Mouse (Mus musculus): ENCODE measurements around the gene Rin2. TPM values are rescaled to one million over a fixed set of nuclear protein-coding genes. Genes with fewer than 3 reads are reported as not detected.

Gene Rin2
- total and polyA plus RNA-seq, 2 experiments, result 3.4 to 10.9 TPM

DNA sequence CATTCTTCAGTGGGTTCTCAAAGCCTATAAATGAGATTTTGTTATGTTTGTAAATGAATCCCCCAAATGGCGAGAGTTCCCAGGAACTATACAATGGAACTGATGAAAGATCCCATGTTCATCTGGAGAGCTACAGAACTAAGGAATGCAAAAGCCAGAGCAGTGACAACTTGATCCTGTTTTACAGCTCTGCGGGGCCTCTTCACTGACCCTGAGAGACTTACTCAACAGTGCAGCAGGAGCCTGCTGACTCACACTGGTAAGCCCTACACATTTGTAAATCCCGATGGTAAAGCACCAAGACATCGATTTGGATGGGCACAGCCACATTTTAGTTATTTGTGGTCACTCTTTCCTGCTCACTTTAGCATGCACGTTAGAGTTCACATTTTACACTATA, 62.2 kb downstream of the Rin2 start:
- Histone ChIP-seq H3K36me3 (ENCODE audit: control insufficient read depth, insufficient read depth, low read length) (no peaks in the 10 kb centered on the region; the same call in none of the 2 replicates), H3K9ac (ENCODE audit: low read depth, low read length) (no peak overlapping the region), H3K27ac (replicated peaks; ENCODE audit: insufficient read depth, low read depth, low read length) (no peak overlapping the region), H3K4me3 (ENCODE audit: insufficient read depth, low read depth, low read length) (no peak overlapping the region), H3K79me2 (ENCODE audit: control insufficient read depth, insufficient read depth, low read length) (no peaks in the 10 kb centered on the region; the same call in 1 of the 2 replicates), H3K27me3 (ENCODE audit: control insufficient read depth, insufficient read depth, low read length) (no peaks in the 10 kb centered on the region), H3K4me1 (ENCODE audit: control insufficient read depth, insufficient read depth, low read length) (peaks cover 6% of the 10 kb centered on the region)
- DNase-seq (ENCODE audit: extremely low read depth, low read depth, low spot score), result no peak
- TF ChIP-seq POLR2A (IDR thresholded peaks at IDR 0.05; ENCODE audit: extremely low read depth, insufficient read depth, low read length) (no peak), CTCF (IDR thresholded peaks at IDR 0.05; ENCODE audit: low read depth, low read length) (no peak)
- 81% methylated on average over 5 of the region's 5 CpGs for WGBS

DNA sequence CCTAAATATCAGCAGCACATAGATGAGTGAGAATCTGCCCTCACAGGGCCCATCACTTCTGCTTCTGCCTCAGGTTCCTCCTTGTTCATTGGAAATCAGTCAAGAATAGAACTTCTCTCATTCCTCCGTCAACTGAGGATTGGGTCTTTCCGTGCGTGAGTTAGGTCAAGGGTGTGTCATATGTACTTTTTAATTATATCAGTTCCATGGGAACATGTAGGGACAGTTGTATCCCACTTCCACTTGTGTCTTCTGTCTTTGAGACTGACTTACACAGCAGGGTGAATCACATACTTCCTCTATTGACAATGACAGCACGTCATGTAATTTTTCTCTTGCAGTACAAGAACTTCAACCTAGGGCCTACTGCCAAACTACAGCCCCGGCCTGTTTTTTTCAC, 65.7 kb downstream of the Rin2 start:
- Histone ChIP-seq H3K4me1 (ENCODE audit: control insufficient read depth, insufficient read depth, low read length) (no peaks in the 10 kb centered on the region), H3K36me3 (ENCODE audit: control insufficient read depth, insufficient read depth, low read length) (no peaks in the 10 kb centered on the region; the same call in none of the 2 replicates), H3K27ac (replicated peaks; ENCODE audit: insufficient read depth, low read depth, low read length) (no peak overlapping the region), H3K79me2 (ENCODE audit: control insufficient read depth, insufficient read depth, low read length) (no peaks in the 10 kb centered on the region; the same call in 1 of the 2 replicates), H3K27me3 (ENCODE audit: control insufficient read depth, insufficient read depth, low read length) (no peaks in the 10 kb centered on the region), H3K9ac (ENCODE audit: low read depth, low read length) (no peak overlapping the region), H3K4me3 (ENCODE audit: insufficient read depth, low read depth, low read length) (no peak overlapping the region)
- WGBS, result 70% methylated on average over 5 of the region's 5 CpGs
- DNase-seq (ENCODE audit: extremely low read depth, low read depth, low spot score), result peak; percentile 37
- TF ChIP-seq CTCF (IDR thresholded peaks at IDR 0.05; ENCODE audit: low read depth, low read length) (no peak), POLR2A (IDR thresholded peaks at IDR 0.05; ENCODE audit: extremely low read depth, insufficient read depth, low read length) (no peak)

DNA sequence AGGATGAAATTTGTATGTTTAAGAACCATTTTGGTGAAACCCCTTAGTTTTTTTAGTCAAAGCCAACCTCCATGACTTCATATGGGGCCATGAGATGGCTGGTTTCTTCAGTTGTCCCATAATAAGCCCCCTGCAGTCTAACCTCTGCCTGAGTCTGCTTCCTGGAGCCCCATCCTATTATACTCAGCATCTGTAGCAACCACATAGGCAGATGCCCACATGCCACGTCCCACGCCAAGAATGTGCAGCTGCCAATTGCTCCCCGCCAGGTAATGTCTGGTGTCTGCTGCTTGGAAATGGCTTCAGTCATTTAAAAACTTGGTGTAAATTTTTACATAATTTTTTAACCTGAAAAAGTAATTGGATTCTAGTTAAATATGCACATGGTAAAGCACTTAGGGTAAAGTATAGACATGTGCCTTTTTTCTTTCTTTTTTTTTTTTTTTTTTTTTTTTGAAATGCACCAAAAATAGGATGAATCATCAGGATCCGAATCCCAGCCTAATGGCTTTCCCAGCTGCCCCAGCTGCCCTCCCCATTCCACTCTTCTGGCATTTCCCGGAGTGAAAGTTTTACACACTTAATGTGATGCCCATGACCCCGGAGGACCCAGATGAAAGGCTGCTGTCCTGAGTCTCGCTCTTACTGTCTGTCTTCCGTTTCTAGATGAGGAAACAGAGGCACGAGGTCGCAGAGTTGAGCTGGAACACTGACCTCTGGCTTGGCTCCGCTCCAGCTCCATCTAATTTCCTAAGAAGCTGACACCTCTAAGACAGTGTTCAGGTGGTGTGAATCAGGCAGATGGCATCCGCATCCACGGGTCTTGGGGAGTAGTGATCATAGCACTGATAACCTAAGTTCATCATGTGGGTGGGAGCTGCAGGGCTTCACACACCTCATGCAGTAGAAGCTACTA, 68.0 kb downstream of the Rin2 start:
- no peak for DNase-seq (ENCODE audit: extremely low read depth, low read depth, low spot score)
- 85% methylated on average over 13 of the region's 13 CpGs for WGBS
- H3K27ac ChIP-seq (replicated peaks; ENCODE audit: insufficient read depth, low read depth, low read length), result no peak overlapping the region
- peaks cover 4% of the 10 kb centered on the region; the same call in 1 of the 2 replicates for H3K4me1 ChIP-seq (ENCODE audit: control insufficient read depth, insufficient read depth, low read length)
- TF ChIP-seq POLR2A (IDR thresholded peaks at IDR 0.05; ENCODE audit: extremely low read depth, insufficient read depth, low read length) (no peak), CTCF (IDR thresholded peaks at IDR 0.05; ENCODE audit: low read depth, low read length) (no peak)
- H3K4me3 ChIP-seq (ENCODE audit: insufficient read depth, low read depth, low read length), result no peak overlapping the region
- H3K9ac ChIP-seq (ENCODE audit: low read depth, low read length), result no peak overlapping the region
- no peaks in the 10 kb centered on the region; the same call in 1 of the 2 replicates for H3K79me2 ChIP-seq (ENCODE audit: control insufficient read depth, insufficient read depth, low read length)
- H3K27me3 ChIP-seq (ENCODE audit: control insufficient read depth, insufficient read depth, low read length), result no peaks in the 10 kb centered on the region
- no peaks in the 10 kb centered on the region; the same call in none of the 2 replicates for H3K36me3 ChIP-seq (ENCODE audit: control insufficient read depth, insufficient read depth, low read length)

- no peak for TF ChIP-seq CTCF (IDR thresholded peaks at IDR 0.05; ENCODE audit: low read depth, low read length)
- no peak for TF ChIP-seq POLR2A (IDR thresholded peaks at IDR 0.05; ENCODE audit: extremely low read depth, insufficient read depth, low read length)
- Histone ChIP-seq H3K9ac (ENCODE audit: low read depth, low read length) (no peak overlapping the region), H3K27ac (replicated peaks; ENCODE audit: insufficient read depth, low read depth, low read length) (no peak overlapping the region), H3K79me2 (ENCODE audit: control insufficient read depth, insufficient read depth, low read length) (no peaks in the 10 kb centered on the region), H3K4me3 (ENCODE audit: insufficient read depth, low read depth, low read length) (no peak overlapping the region), H3K4me1 (ENCODE audit: control insufficient read depth, insufficient read depth, low read length) (peaks cover 4% of the 10 kb centered on the region; the same call in 1 of the 2 replicates), H3K27me3 (ENCODE audit: control insufficient read depth, insufficient read depth, low read length) (no peaks in the 10 kb centered on the region), H3K36me3 (ENCODE audit: control insufficient read depth, insufficient read depth, low read length) (peaks cover 1% of the 10 kb centered on the region)
- WGBS, result 87% methylated on average over 1 of the region's 1 CpGs
- DNase-seq (ENCODE audit: extremely low read depth, low read depth, low spot score), result no peak
These were observed 71.4 kb downstream of the Rin2 start for GRCm38 (mm10) chr2:145746406-145746805.

DNA sequence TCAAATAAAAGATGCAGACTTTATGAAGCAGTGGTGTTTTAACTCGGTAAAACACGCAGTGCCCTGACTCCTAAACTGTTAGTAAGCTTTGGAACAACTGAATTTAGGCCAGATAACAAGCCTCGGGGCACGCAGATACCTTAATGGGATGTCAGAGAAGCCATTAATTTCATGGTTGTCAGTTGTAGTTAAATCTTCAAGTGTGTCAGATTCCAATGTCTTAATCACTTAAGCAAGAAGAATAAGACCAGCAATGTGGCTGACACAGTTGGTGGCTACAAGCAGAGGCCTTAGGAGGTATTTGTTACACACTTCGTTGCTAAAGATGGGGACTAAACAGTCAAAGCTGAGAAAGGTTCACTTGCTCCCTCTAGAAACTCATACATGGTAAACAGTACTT, 74.6 kb downstream of the Rin2 start:
- TF ChIP-seq CTCF (IDR thresholded peaks at IDR 0.05; ENCODE audit: low read depth, low read length) (no peak), POLR2A (IDR thresholded peaks at IDR 0.05; ENCODE audit: extremely low read depth, insufficient read depth, low read length) (no peak)
- Histone ChIP-seq H3K27ac (replicated peaks; ENCODE audit: insufficient read depth, low read depth, low read length) (no peak overlapping the region), H3K9ac (ENCODE audit: low read depth, low read length) (no peak overlapping the region), H3K79me2 (ENCODE audit: control insufficient read depth, insufficient read depth, low read length) (no peaks in the 10 kb centered on the region), H3K27me3 (ENCODE audit: control insufficient read depth, insufficient read depth, low read length) (no peaks in the 10 kb centered on the region), H3K4me3 (ENCODE audit: insufficient read depth, low read depth, low read length) (no peak overlapping the region), H3K4me1 (ENCODE audit: control insufficient read depth, insufficient read depth, low read length) (peaks cover 4% of the 10 kb centered on the region; the same call in 1 of the 2 replicates), H3K36me3 (ENCODE audit: control insufficient read depth, insufficient read depth, low read length) (peaks cover 4% of the 10 kb centered on the region)
- DNase-seq (ENCODE audit: extremely low read depth, low read depth, low spot score), result no peak
- WGBS, result 93% methylated on average over 5 of the region's 5 CpGs

- H3K79me2 ChIP-seq (ENCODE audit: control insufficient read depth, insufficient read depth, low read length), result no peaks in the 10 kb centered on the region
- no peak overlapping the region for H3K9ac ChIP-seq (ENCODE audit: low read depth, low read length)
- WGBS, result 84% methylated on average over 6 of the region's 6 CpGs
- DNase-seq (ENCODE audit: extremely low read depth, low read depth, low spot score), result no peak
- peaks cover 4% of the 10 kb centered on the region for H3K36me3 ChIP-seq (ENCODE audit: control insufficient read depth, insufficient read depth, low read length)
- no peaks in the 10 kb centered on the region for H3K27me3 ChIP-seq (ENCODE audit: control insufficient read depth, insufficient read depth, low read length)
- no peak for TF ChIP-seq POLR2A (IDR thresholded peaks at IDR 0.05; ENCODE audit: extremely low read depth, insufficient read depth, low read length)
- TF ChIP-seq CTCF (IDR thresholded peaks at IDR 0.05; ENCODE audit: low read depth, low read length), result no peak
- H3K27ac ChIP-seq (replicated peaks; ENCODE audit: insufficient read depth, low read depth, low read length), result no peak overlapping the region
- H3K4me1 ChIP-seq (ENCODE audit: control insufficient read depth, insufficient read depth, low read length), result peaks cover 2% of the 10 kb centered on the region; the same call in 1 of the 2 replicates
- no peak overlapping the region for H3K4me3 ChIP-seq (ENCODE audit: insufficient read depth, low read depth, low read length)
These were observed 77.6 kb downstream of the Rin2 start for GRCm38 (mm10) chr2:145752572-145752971.

All from liver, adult 2 months (tissue).